In the genomic region with DNA sequence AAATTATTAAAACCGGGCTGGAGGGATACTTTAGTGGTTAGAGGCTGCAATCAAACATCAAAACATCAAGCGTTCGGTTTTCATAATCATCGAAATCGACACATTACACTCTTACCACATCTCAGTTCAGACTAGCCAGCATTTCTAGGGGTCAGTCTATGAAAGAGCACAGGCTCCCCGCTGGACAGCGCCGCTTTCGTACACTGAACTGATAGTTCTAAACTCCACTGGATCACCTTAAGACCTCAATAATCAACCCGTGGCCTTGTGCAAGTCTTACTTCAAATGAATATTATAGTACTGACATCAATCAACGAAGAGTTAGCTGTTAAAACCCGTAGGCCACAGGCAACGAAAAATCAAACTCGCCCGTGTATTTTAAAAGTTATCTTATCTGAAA, we compare ENCODE assay signal across 8 mouse cellular contexts. TPM values are rescaled to one million over a fixed set of nuclear protein-coding genes. Genes with fewer than 3 reads are reported as not detected.
DNase-seq lines count a peak whose midpoint lies in the region; ATAC-seq and TF ChIP-seq lines count a peak whose summit lies in the region.

No protein-coding gene starts in this region.

- no peak for TF ChIP-seq CTCF in bone marrow macrophage, adult 2 months (IDR thresholded peaks at IDR 0.05; ENCODE audit: low read depth, low read length)
- TF ChIP-seq CTCF in thymus, adult 2 months (IDR thresholded peaks at IDR 0.05; ENCODE audit: borderline replicate concordance, control insufficient read depth, extremely low read depth, insufficient read depth, low read length, poor library complexity): no peak

- H3K9me3 ChIP-seq in heart, embryonic 14.5 days (ENCODE audit: control insufficient read depth, low read length): no peaks in the 10 kb centered on the region
- H3K9me3 ChIP-seq in hindbrain, embryonic 13.5 days: no peaks in the 10 kb centered on the region
- no peaks in the 10 kb centered on the region for H3K9me3 ChIP-seq in midbrain, embryonic 13.5 days

- 36% methylated on average over 15 of the region's 15 CpGs for WGBS in heart, embryonic 14.5 days
- 36% methylated on average over 15 of the region's 15 CpGs for WGBS in hindbrain, embryonic 13.5 days
- 41% methylated on average over 15 of the region's 15 CpGs for WGBS in midbrain, embryonic 13.5 days
- 69% methylated on average over 15 of the region's 15 CpGs for WGBS in thymus, adult 2 months

- H3K36me3 ChIP-seq in heart, embryonic 14.5 days (ENCODE audit: control insufficient read depth, insufficient read depth, low read length): no peaks in the 10 kb centered on the region
- H3K36me3 ChIP-seq in hindbrain, embryonic 13.5 days: no peaks in the 10 kb centered on the region
- H3K36me3 ChIP-seq in midbrain, embryonic 13.5 days: no peaks in the 10 kb centered on the region
- no peaks in the 10 kb centered on the region for H3K36me3 ChIP-seq in thymus, adult 2 months (ENCODE audit: control insufficient read depth, insufficient read depth, low read length)

- H3K27ac ChIP-seq in heart, embryonic 14.5 days (replicated peaks in 1 of 2; ENCODE audit: control insufficient read depth in 1 of 2, insufficient read depth in 1 of 2, low read depth in 2 of 2, low read length in 2 of 2): no peak overlapping the region
- no peak overlapping the region for H3K27ac ChIP-seq in bone marrow macrophage, adult 2 months (ENCODE audit: insufficient read depth, low read depth, low read length)
- no peak overlapping the region for H3K27ac ChIP-seq in hindbrain, embryonic 13.5 days
- no peak overlapping the region for H3K27ac ChIP-seq in midbrain, embryonic 13.5 days
- no peak overlapping the region for H3K27ac ChIP-seq in thymus, adult 2 months (ENCODE audit: control insufficient read depth, insufficient read depth, low read length)

- H3K4me1 ChIP-seq in heart, embryonic 14.5 days (ENCODE audit: control insufficient read depth in 2 of 2, insufficient read depth in 2 of 2, low read length in 2 of 2): peaks cover 2 to 4% of the 10 kb centered on the region in 2 experiments; a peak in 2 of 4 replicates
- peaks cover 11% of the 10 kb centered on the region for H3K4me1 ChIP-seq in bone marrow macrophage, adult 2 months (ENCODE audit: control insufficient read depth, insufficient read depth, low read length)
- peaks cover 4% of the 10 kb centered on the region for H3K4me1 ChIP-seq in hindbrain, embryonic 13.5 days (replicated peaks)
- peaks cover 6% of the 10 kb centered on the region; the same call in 1 of the 2 replicates for H3K4me1 ChIP-seq in midbrain, embryonic 13.5 days (replicated peaks)
- 0 out of 2 replicates have a peak, but pooled peaks cover 3% of the 10 kb centered on the region for H3K4me1 ChIP-seq in thymus, adult 2 months (replicated peaks; ENCODE audit: control insufficient read depth, insufficient read depth, low read length)

- no peaks in the 10 kb centered on the region for H3K27me3 ChIP-seq in heart, embryonic 14.5 days (ENCODE audit: control insufficient read depth, insufficient read depth, low read length)
- H3K27me3 ChIP-seq in hindbrain, embryonic 13.5 days: peaks cover 9% of the 10 kb centered on the region; the same call in 1 of the 2 replicates
- H3K27me3 ChIP-seq in midbrain, embryonic 13.5 days: peaks cover 4% of the 10 kb centered on the region; the same call in 1 of the 2 replicates
- no peaks in the 10 kb centered on the region; the same call in 1 of the 2 replicates for H3K27me3 ChIP-seq in thymus, adult 2 months (ENCODE audit: control insufficient read depth, insufficient read depth, low read length)

- H3K4me2 ChIP-seq in heart, embryonic 14.5 days (ENCODE audit: low read length): peak overlapping the region; percentile 95
- H3K4me2 ChIP-seq in hindbrain, embryonic 13.5 days: peak overlapping the region; percentile 87
- peak overlapping the region; percentile 81 for H3K4me2 ChIP-seq in midbrain, embryonic 13.5 days (replicated peaks)

- H3K9ac ChIP-seq in heart, embryonic 14.5 days (ENCODE audit: low read length): peak overlapping the region; percentile 71
- H3K9ac ChIP-seq in hindbrain, embryonic 13.5 days: peak overlapping the region; percentile 82
- peak overlapping the region; percentile 23; the same call in 1 of the 2 replicates for H3K9ac ChIP-seq in midbrain, embryonic 13.5 days (replicated peaks)

- no peak for TF ChIP-seq POLR2A in bone marrow macrophage, adult 2 months (IDR thresholded peaks at IDR 0.05; ENCODE audit: borderline replicate concordance, low read depth, low read length)
- TF ChIP-seq POLR2A in thymus, adult 2 months (IDR thresholded peaks at IDR 0.05; ENCODE audit: control insufficient read depth, extremely low read depth, insufficient read depth, low read length, poor library complexity): no peak

- no peak for DNase-seq in heart, adult 9 months (ENCODE audit: low spot score in 2 of 2)
- no peak for DNase-seq in thymus, adult 18-20 months
- DNase-seq in thymus, adult 2 months: no peak
- DNase-seq in cerebellum, postnatal 25 days: no peak

- peak overlapping the region in 1 of 2 experiments; percentile 63; a peak in 2 of 4 replicates for H3K4me3 ChIP-seq in heart, embryonic 14.5 days (ENCODE audit: control insufficient read depth in 1 of 2, insufficient read depth in 1 of 2, low read depth in 1 of 2, low read length in 2 of 2)
- H3K4me3 ChIP-seq in bone marrow macrophage, adult 2 months (ENCODE audit: insufficient read depth, low read length): peak overlapping the region; percentile 84
- H3K4me3 ChIP-seq in hindbrain, embryonic 13.5 days: peak overlapping the region; percentile 77
- peak overlapping the region; percentile 59 for H3K4me3 ChIP-seq in midbrain, embryonic 13.5 days (replicated peaks)
- H3K4me3 ChIP-seq in thymus, adult 2 months (ENCODE audit: control insufficient read depth, insufficient read depth, low read length): no peak overlapping the region

- ATAC-seq in heart, embryonic 14.5 days (ENCODE audit: insufficient number of reproducible peaks, insufficient read depth, low FRiP score, low read depth): no peak
- no peak for ATAC-seq in hindbrain, embryonic 13.5 days (ENCODE audit: low FRiP score)
- no peak for ATAC-seq in midbrain, embryonic 13.5 days

RNA-seq across cellular contexts. Expression of a gene that starts 1.0 kb away (rescaled TPM):
- polyA plus RNA-seq in heart, embryonic 14.5 days (2014; fragmentation: Nextera tagmentation; extraction: Ambion mirVana): 18.2 and 22.6 TPM in 2 replicates
- 9.3 and 9.6 TPM in 2 replicates for polyA plus RNA-seq in bone marrow macrophage, adult 2 months (2012; ENCODE audit: insufficient read depth, insufficient read length, missing spikeins)
- polyA plus RNA-seq in hindbrain, embryonic 13.5 days (2015; fragmentation: Nextera tagmentation; extraction: Ambion mirVana): 69.7 and 71.2 TPM in 2 replicates
- polyA plus RNA-seq in midbrain, embryonic 13.5 days (2015; fragmentation: Nextera tagmentation; extraction: Ambion mirVana): 42.6 and 47.8 TPM in 2 replicates
- polyA plus RNA-seq in thymus, adult 2 months (2012; rRNA removed): 6.1 and 6.5 TPM in 2 replicates

Comparison
In these comparisons a context has a peak if more than half of its experiments do, and no peak if none do; other contexts are left out.
1. H3K9ac ChIP-seq: peak in every context shown above with its lines; median percentile 82 in hindbrain, embryonic 13.5 days; 71 in heart, embryonic 14.5 days; 23 in midbrain, embryonic 13.5 days.